In genomic region chr4:88878772-88879171, GRCm38 (mm10) we compare ENCODE assay signal across 1 mouse cellular context.
A peak's percentile ranks its signal among the peaks of the same experiment; 100 is the strongest.
TF ChIP-seq lines count a peak whose summit lies in the region.

No protein-coding gene starts in this region.

TF ChIP-seq in CH12.LX, 34 proteins besides CTCF, POLR2A, EP300 and RAD21:
- TF ChIP-seq MAFK (IDR thresholded peaks at IDR 0.05; ENCODE audit: insufficient replicate concordance, low read length) (peak; percentile 63; the same call in 1 of the 2 replicates), GABPA (IDR thresholded peaks at IDR 0.05; ENCODE audit: insufficient replicate concordance, low read depth, low read length) (no peak), E2F4 (IDR thresholded peaks at IDR 0.05; ENCODE audit: insufficient replicate concordance, low read depth, low read length) (no peak), POLR2AphosphoS2 (IDR thresholded peaks at IDR 0.05; ENCODE audit: low read depth, low read length) (no peak), PAX5 (IDR thresholded peaks at IDR 0.05; ENCODE audit: low read length) (no peak), SIN3A (IDR thresholded peaks at IDR 0.05; ENCODE audit: low read length) (no peak), JUN (IDR thresholded peaks at IDR 0.05; ENCODE audit: insufficient read depth, low read depth, low read length) (no peak), ZMIZ1 (IDR thresholded peaks at IDR 0.05; ENCODE audit: low read depth, low read length) (no peak)
